Mouse (Mus musculus): ENCODE measurements around the gene Brca1.

DNA sequence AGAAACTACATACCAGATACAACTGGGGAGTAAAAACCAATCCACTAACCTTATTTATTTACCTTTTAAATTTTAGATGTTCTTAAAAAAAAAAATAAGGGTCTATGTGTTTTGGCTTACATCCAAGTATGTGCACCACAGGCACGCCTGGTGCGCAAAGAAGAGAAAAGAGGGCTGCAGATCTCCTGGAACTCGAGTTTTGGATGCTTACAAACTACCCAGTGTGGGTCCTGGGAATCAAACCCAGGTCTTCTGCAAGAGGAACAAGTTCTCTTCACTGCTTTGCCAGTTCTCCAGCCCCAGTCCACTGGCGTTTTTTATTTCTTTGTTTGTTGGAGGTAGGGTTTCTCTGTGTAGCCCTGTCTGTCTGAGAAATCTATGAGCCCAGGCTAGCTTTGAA, 25.1 kb downstream of the Brca1 start:
- TF ChIP-seq MAFK (IDR thresholded peaks at IDR 0.05; ENCODE audit: insufficient read depth, low read depth, low read length) (no peak), CHD2 (IDR thresholded peaks at IDR 0.05; ENCODE audit: low read depth, low read length) (no peak), HCFC1 (IDR thresholded peaks at IDR 0.05; ENCODE audit: borderline replicate concordance, insufficient read depth, low read length) (no peak), ZNF384 (IDR thresholded peaks at IDR 0.05; ENCODE audit: low read depth, low read length) (no peak)

Measured in ES-E14 (cell line).